Mouse (Mus musculus) liver, embryonic 16.5 days (tissue): ENCODE data around the gene Palld. TPM values are rescaled to one million over a fixed set of nuclear protein-coding genes. Genes with fewer than 3 reads are reported as not detected.
A peak's percentile ranks its signal among the peaks of the same experiment; 100 is the strongest.

Experiments used
- ATAC-seq: fragments of 200-750 bp; cut with Nextera tagmentation; 2 replicates; pipeline ENCODE4 v1.8.0; 2017; ENCODE audit warnings: low read depth, mild to moderate bottlenecking, moderate number of reproducible peaks, moderate library complexity
- H3K27ac ChIP-seq: fragments of 300-500 bp; sonication (generic); 2 replicates; pipeline ENCODE4 v1.5.1; 2014; ENCODE audit warnings: mild to moderate bottlenecking, low read length
- H3K27me3 ChIP-seq: fragments of 300-500 bp; sonication (generic); 2 replicates; pipeline ENCODE4 v1.6.1; 2014; ENCODE audit warnings: low read depth, low read length, mixed read lengths; ENCODE audit not compliant: control insufficient read depth, insufficient read depth
- H3K36me3 ChIP-seq: fragments of 300-500 bp; sonication (generic); 2 replicates; pipeline ENCODE4 v1.6.1; 2014; ENCODE audit warnings: mild to moderate bottlenecking; ENCODE audit not compliant: control insufficient read depth, insufficient read depth
- H3K4me1 ChIP-seq: fragments of 300-500 bp; sonication (generic); 2 replicates; pipeline ENCODE4 v1.6.1; 2014; ENCODE audit warnings: low read depth, low read length, mixed read lengths; ENCODE audit not compliant: control insufficient read depth
- H3K4me2 ChIP-seq: fragments of 300-500 bp; sonication (generic); 2 replicates; pipeline ENCODE4 v1.6.1; 2014; ENCODE audit warnings: low read depth, low read length, mixed read lengths
- H3K4me3 ChIP-seq: fragments of 300-500 bp; sonication (generic); 2 replicates; pipeline ENCODE4 v1.5.1; 2014; ENCODE audit warnings: low read depth, mild to moderate bottlenecking, low read length
- H3K9ac ChIP-seq: fragments of 300-500 bp; sonication (generic); 2 replicates; pipeline ENCODE4 v1.6.1; 2014; ENCODE audit warnings: low read depth, low read length
- H3K9me3 ChIP-seq: fragments of 300-500 bp; sonication (generic); replicated peaks from 2 replicates; pipeline ENCODE4 v1.6.1; 2016; ENCODE audit warnings: low read length; ENCODE audit not compliant: control insufficient read depth
- WGBS: fragments of 180-500 bp; shearing (Covaris S2); extraction: QIAGEN DNeasy Blood & Tissue Kit; methylation state at CpG from one replicate; pipeline ENCODE4 v1.1.7; 2014; ENCODE audit not compliant: insufficient replicate concordance; 5-methylcytosine and 5-hydroxymethylcytosine counted together
- polyA plus RNA-seq: library from polyadenylated mRNA; unstranded; fragments of >200 nt; fragmentation: Nextera tagmentation; extraction: Ambion mirVana; gene quantifications from 2 replicates; pipeline ENCODE4 v1.2.1, GENCODE M21; 2015

Palld gene
- polyA plus RNA-seq, 1 experiment from 2014 or later = 7.3 TPM

- Histone ChIP-seq H3K4me3 (no peak overlapping the region), H3K9me3 (no peaks in the 10 kb centered on the region), H3K27me3 (no peaks in the 10 kb centered on the region), H3K36me3 (no peaks in the 10 kb centered on the region), H3K9ac (no peak overlapping the region), H3K4me2 (no peak overlapping the region), H3K4me1 (no peaks in the 10 kb centered on the region), H3K27ac (no peak overlapping the region)
- no peak for ATAC-seq
- WGBS = 54% methylated on average over 6 of the region's 6 CpGs
Measured at GRCm38 (mm10) chr8:61651955-61652354, 250.5 kb downstream of the Palld start.

GRCm38 (mm10) chr8:61646195-61646835, 256.2 kb downstream of the Palld start:
- WGBS = 64% methylated on average over 8 of the region's 8 CpGs
- Histone ChIP-seq H3K27ac (no peak overlapping the region), H3K27me3 (no peaks in the 10 kb centered on the region), H3K9ac (no peak overlapping the region), H3K36me3 (no peaks in the 10 kb centered on the region), H3K4me1 (no peaks in the 10 kb centered on the region), H3K4me3 (no peak overlapping the region), H3K9me3 (no peaks in the 10 kb centered on the region), H3K4me2 (no peak overlapping the region)
- no peak for ATAC-seq

GRCm38 (mm10) chr8:61645642-61646041, 256.8 kb downstream of the Palld start:
- no peaks in the 10 kb centered on the region for H3K9me3 ChIP-seq
- H3K36me3 ChIP-seq = no peaks in the 10 kb centered on the region
- WGBS = 65% methylated on average over 6 of the region's 6 CpGs
- no peak for ATAC-seq
- H3K27me3 ChIP-seq = no peaks in the 10 kb centered on the region
- H3K4me2 ChIP-seq = no peak overlapping the region
- no peak overlapping the region for H3K9ac ChIP-seq
- H3K4me1 ChIP-seq = no peaks in the 10 kb centered on the region
- H3K27ac ChIP-seq = no peak overlapping the region
- no peak overlapping the region for H3K4me3 ChIP-seq

GRCm38 (mm10) chr8:61643215-61643614, 259.3 kb downstream of the Palld start:
- no peak overlapping the region for H3K4me3 ChIP-seq
- no peak for ATAC-seq
- no peak overlapping the region for H3K4me2 ChIP-seq
- no peak overlapping the region for H3K9ac ChIP-seq
- H3K9me3 ChIP-seq = no peaks in the 10 kb centered on the region
- H3K4me1 ChIP-seq = no peaks in the 10 kb centered on the region
- H3K27ac ChIP-seq = no peak overlapping the region
- H3K27me3 ChIP-seq = no peaks in the 10 kb centered on the region
- H3K36me3 ChIP-seq = no peaks in the 10 kb centered on the region
- 23% methylated on average over 3 of the region's 3 CpGs for WGBS

GRCm38 (mm10) chr8:61642358-61642847, 260.1 kb downstream of the Palld start:
- Histone ChIP-seq H3K4me2 (no peak overlapping the region), H3K4me1 (no peaks in the 10 kb centered on the region), H3K27me3 (no peaks in the 10 kb centered on the region), H3K9me3 (no peaks in the 10 kb centered on the region), H3K4me3 (no peak overlapping the region), H3K36me3 (no peaks in the 10 kb centered on the region), H3K27ac (no peak overlapping the region), H3K9ac (no peak overlapping the region)
- ATAC-seq = no peak
- 49% methylated on average over 4 of the region's 4 CpGs for WGBS

GRCm38 (mm10) chr8:61639596-61639995, 262.9 kb downstream of the Palld start:
- no peak overlapping the region for H3K9ac ChIP-seq
- H3K27me3 ChIP-seq = no peaks in the 10 kb centered on the region
- H3K4me2 ChIP-seq = no peak overlapping the region
- H3K4me3 ChIP-seq = no peak overlapping the region
- no peak overlapping the region for H3K27ac ChIP-seq
- no peaks in the 10 kb centered on the region for H3K36me3 ChIP-seq
- H3K9me3 ChIP-seq = no peaks in the 10 kb centered on the region
- 81% methylated on average over 2 of the region's 2 CpGs for WGBS
- no peak for ATAC-seq
- no peaks in the 10 kb centered on the region for H3K4me1 ChIP-seq

- Histone ChIP-seq H3K36me3 (no peaks in the 10 kb centered on the region), H3K9ac (no peak overlapping the region), H3K4me3 (no peak overlapping the region), H3K9me3 (no peaks in the 10 kb centered on the region), H3K27me3 (no peaks in the 10 kb centered on the region), H3K4me1 (no peaks in the 10 kb centered on the region), H3K27ac (no peak overlapping the region), H3K4me2 (no peak overlapping the region)
- ATAC-seq = no peak
- 58% methylated on average over 3 of the region's 3 CpGs for WGBS
Measured at GRCm38 (mm10) chr8:61639008-61639407, 263.5 kb downstream of the Palld start.

GRCm38 (mm10) chr8:61637736-61638135, 264.8 kb downstream of the Palld start:
- ATAC-seq = no peak
- Histone ChIP-seq H3K4me1 (no peaks in the 10 kb centered on the region), H3K9ac (no peak overlapping the region), H3K36me3 (no peaks in the 10 kb centered on the region), H3K9me3 (no peaks in the 10 kb centered on the region), H3K27ac (no peak overlapping the region), H3K4me3 (no peak overlapping the region), H3K27me3 (no peaks in the 10 kb centered on the region), H3K4me2 (no peak overlapping the region)
- 29% methylated on average over 4 of the region's 4 CpGs for WGBS

GRCm38 (mm10) chr8:61634811-61635210, 267.7 kb downstream of the Palld start:
- Histone ChIP-seq H3K27ac (no peak overlapping the region), H3K9ac (no peak overlapping the region), H3K27me3 (no peaks in the 10 kb centered on the region), H3K9me3 (no peaks in the 10 kb centered on the region), H3K4me1 (no peaks in the 10 kb centered on the region), H3K36me3 (no peaks in the 10 kb centered on the region), H3K4me2 (no peak overlapping the region), H3K4me3 (no peak overlapping the region)
- 44% methylated on average over 1 of the region's 1 CpGs for WGBS
- peak; percentile 19; the same call in 1 of the 2 replicates for ATAC-seq
